Mouse (Mus musculus): Measurements from ENCODE around the gene Nek11. TPM values are rescaled to one million over a fixed set of nuclear protein-coding genes. Genes with fewer than 3 reads are reported as not detected.

The Nek11 gene
- polyA plus RNA-seq (2012; rRNA removed), result 0.51 and 0.76 TPM in 2 replicates

DNA sequence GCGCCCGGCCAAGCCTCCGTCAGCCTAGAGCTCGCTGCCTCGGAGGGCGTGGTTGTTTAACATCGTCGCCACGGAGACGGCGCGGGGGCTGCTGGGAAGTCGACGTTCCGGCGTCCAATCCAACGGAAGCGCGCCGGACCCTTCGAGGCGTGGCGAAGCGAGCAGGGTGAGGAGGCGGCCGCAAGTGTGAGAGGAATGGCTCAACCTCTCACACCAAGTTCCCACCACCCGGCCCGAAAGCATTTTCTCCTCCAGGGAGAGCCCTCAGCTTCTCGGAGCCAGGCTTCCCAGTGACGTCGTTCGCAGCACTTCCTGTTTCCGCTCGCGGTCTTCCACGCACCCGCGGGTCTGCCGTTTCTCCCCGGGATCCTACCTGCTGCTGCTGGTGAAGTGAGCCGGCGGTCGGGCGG lies at the start of gene Nek11, which contains the start of gene Aste1:
Gene Nek11 (minus strand): TSS at position 307 of the 410 bp plus-strand sequence.
Gene Aste1 (plus strand): TSS at position 175 of the 410 bp plus-strand sequence.
- peak within 1 kb of the TSS; percentile 69 for H3K4me3 ChIP-seq (replicated peaks; ENCODE audit: insufficient read depth, low read depth, low read length)
- under 1% methylated on average over 44 of the region's 44 CpGs for WGBS
- no peaks in the 10 kb centered on the region for H3K27me3 ChIP-seq (ENCODE audit: control insufficient read depth, insufficient read depth, low read length)
- DNase-seq, result peak; percentile 90 to 92
- TF ChIP-seq POLR2A (IDR thresholded peaks at IDR 0.05; ENCODE audit: borderline replicate concordance, insufficient read depth, low read length) (peak; percentile 37; the same call in 1 of the 2 replicates), CTCF (IDR thresholded peaks at IDR 0.05; ENCODE audit: borderline replicate concordance, insufficient read depth, low read depth, low read length) (no peak)
- H3K27ac ChIP-seq (ENCODE audit: insufficient read depth, low read length), result peak within 1 kb of the TSS; percentile 22; the same call in 1 of the 2 replicates
- H3K4me1 ChIP-seq (ENCODE audit: control insufficient read depth, insufficient read depth, low read length), result no peaks in the 10 kb centered on the region

DNA sequence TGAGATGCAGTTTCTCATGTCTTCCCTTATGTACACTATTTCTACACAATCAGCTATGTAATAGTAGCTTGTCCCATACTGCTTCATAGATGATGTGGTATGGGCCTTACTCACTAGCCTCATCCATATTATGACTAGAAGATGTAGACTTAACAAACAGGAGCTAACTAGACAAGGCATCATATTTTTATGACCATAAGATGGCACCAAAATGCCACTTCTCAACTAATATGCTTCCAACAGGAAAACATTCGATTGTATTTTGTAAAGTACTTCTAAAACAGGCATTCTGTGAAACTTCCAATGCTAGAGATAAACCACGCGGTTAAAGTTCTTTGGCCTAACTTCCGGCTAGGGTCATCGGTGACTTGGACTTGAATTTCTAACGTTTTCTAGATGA lies 13.2 kb upstream of the Nek11 start:
- WGBS, result 94% methylated on average over 6 of the region's 6 CpGs
- Histone ChIP-seq H3K4me1 (ENCODE audit: control insufficient read depth, insufficient read depth, low read length) (no peaks in the 10 kb centered on the region), H3K27me3 (ENCODE audit: control insufficient read depth, insufficient read depth, low read length) (no peaks in the 10 kb centered on the region), H3K27ac (ENCODE audit: insufficient read depth, low read length) (no peak overlapping the region), H3K4me3 (replicated peaks; ENCODE audit: insufficient read depth, low read depth, low read length) (no peak overlapping the region)
- no peak for DNase-seq
- no peak for TF ChIP-seq CTCF (IDR thresholded peaks at IDR 0.05; ENCODE audit: borderline replicate concordance, insufficient read depth, low read depth, low read length)
- no peak for TF ChIP-seq POLR2A (IDR thresholded peaks at IDR 0.05; ENCODE audit: borderline replicate concordance, insufficient read depth, low read length)

DNA sequence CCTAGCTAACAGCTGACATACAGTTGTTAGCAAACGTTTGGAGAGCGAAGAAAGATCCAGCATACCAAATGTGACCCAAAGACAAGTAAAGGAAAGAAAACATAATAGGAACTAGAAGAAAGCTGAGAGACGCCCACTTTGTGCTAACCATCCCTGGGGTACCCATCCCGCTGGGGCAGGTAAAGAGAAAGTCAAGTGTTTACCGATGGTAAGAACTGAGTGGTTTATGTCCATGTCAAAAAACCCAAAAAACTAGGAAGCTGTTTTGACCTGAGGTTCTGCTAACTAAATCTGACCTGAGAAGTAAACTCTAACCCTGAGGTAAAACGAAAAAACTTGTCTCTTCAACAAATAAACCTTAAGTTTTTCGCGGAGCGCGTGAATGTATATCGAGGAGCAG lies 604 bp downstream of the Nek11 start:
- peak overlapping the region; percentile 69 for H3K4me3 ChIP-seq (replicated peaks; ENCODE audit: insufficient read depth, low read depth, low read length)
- no peaks in the 10 kb centered on the region for H3K4me1 ChIP-seq (ENCODE audit: control insufficient read depth, insufficient read depth, low read length)
- TF ChIP-seq POLR2A (IDR thresholded peaks at IDR 0.05; ENCODE audit: borderline replicate concordance, insufficient read depth, low read length) (no peak), CTCF (IDR thresholded peaks at IDR 0.05; ENCODE audit: borderline replicate concordance, insufficient read depth, low read depth, low read length) (no peak)
- H3K27me3 ChIP-seq (ENCODE audit: control insufficient read depth, insufficient read depth, low read length), result no peaks in the 10 kb centered on the region
- no peak overlapping the region for H3K27ac ChIP-seq (ENCODE audit: insufficient read depth, low read length)
- 13% methylated on average over 11 of the region's 11 CpGs for WGBS
- no peak for DNase-seq

DNA sequence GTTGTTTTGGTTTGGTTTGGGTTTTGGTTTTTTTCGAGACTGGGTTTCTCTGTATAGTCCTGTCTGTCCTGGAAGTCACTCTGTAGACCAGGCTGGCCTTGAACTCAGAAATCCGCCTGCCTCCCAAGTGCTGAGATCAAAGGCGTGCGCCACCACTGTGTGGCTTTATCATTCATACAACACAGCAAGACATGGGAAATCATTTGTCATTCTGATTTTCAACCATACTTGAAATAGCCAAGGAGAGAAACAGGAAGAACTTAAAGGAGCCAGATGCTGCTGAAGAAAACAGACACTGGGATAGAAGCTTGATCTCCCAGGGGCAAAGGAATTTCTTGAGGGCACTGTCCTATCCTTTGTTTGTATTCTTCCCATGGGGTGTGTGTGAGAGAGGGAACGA lies 4.7 kb downstream of the Nek11 start:
- Histone ChIP-seq H3K4me3 (replicated peaks; ENCODE audit: insufficient read depth, low read depth, low read length) (no peak overlapping the region), H3K27ac (ENCODE audit: insufficient read depth, low read length) (no peak overlapping the region), H3K4me1 (ENCODE audit: control insufficient read depth, insufficient read depth, low read length) (no peaks in the 10 kb centered on the region), H3K27me3 (ENCODE audit: control insufficient read depth, insufficient read depth, low read length) (no peaks in the 10 kb centered on the region)
- DNase-seq, result no peak
- TF ChIP-seq POLR2A (IDR thresholded peaks at IDR 0.05; ENCODE audit: borderline replicate concordance, insufficient read depth, low read length) (no peak), CTCF (IDR thresholded peaks at IDR 0.05; ENCODE audit: borderline replicate concordance, insufficient read depth, low read depth, low read length) (no peak)
- 43% methylated on average over 5 of the region's 5 CpGs for WGBS

DNA sequence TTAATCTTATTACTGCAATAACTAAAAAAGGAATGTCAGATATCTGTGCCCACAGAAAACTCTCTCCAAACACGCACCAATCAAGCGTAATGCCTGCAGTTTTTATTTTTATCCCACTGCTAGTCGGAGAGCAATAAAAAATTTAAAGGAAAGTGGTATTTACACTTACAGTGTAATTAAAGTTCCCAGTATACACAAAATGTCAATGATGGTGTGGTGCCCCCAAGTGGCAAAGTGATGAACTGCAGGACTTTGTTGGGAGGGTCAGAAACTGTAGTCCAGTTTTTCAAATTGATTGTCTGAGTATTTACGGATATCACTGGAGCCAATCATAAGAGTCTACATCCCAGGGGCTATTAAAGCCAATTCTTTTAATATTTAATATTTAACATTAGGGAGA lies 6.0 kb downstream of the Nek11 start:
- no peaks in the 10 kb centered on the region for H3K4me1 ChIP-seq (ENCODE audit: control insufficient read depth, insufficient read depth, low read length)
- H3K27me3 ChIP-seq (ENCODE audit: control insufficient read depth, insufficient read depth, low read length), result no peaks in the 10 kb centered on the region
- TF ChIP-seq POLR2A (IDR thresholded peaks at IDR 0.05; ENCODE audit: borderline replicate concordance, insufficient read depth, low read length) (no peak), CTCF (IDR thresholded peaks at IDR 0.05; ENCODE audit: borderline replicate concordance, insufficient read depth, low read depth, low read length) (peak; percentile 65; the same call in 1 of the 2 replicates)
- H3K27ac ChIP-seq (ENCODE audit: insufficient read depth, low read length), result no peak overlapping the region
- DNase-seq, result peak; percentile 40 to 67
- no peak overlapping the region for H3K4me3 ChIP-seq (replicated peaks; ENCODE audit: insufficient read depth, low read depth, low read length)
- WGBS, result 5% methylated on average over 4 of the region's 4 CpGs

DNA sequence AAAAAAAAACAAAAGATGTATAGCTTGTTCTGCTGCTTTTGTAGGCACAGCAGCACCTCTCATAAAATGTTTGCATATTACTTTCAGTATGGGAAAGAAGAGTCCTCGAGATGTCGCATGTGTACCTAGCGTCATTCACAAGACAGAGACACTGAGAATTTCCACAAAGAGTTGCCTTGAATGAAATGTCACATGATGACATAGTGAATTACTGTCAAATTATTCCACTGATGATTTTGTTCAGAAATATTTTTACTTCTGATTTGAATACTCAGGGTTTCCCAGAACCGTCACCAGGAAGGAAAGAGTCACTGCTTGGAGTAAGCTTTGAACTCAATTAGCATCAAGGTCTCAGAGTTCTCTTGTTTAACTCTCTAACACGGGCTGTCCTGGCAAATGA lies 7.9 kb downstream of the Nek11 start:
- no peak for TF ChIP-seq CTCF (IDR thresholded peaks at IDR 0.05; ENCODE audit: borderline replicate concordance, insufficient read depth, low read depth, low read length)
- no peak for TF ChIP-seq POLR2A (IDR thresholded peaks at IDR 0.05; ENCODE audit: borderline replicate concordance, insufficient read depth, low read length)
- Histone ChIP-seq H3K27ac (ENCODE audit: insufficient read depth, low read length) (no peak overlapping the region), H3K27me3 (ENCODE audit: control insufficient read depth, insufficient read depth, low read length) (no peaks in the 10 kb centered on the region), H3K4me3 (replicated peaks; ENCODE audit: insufficient read depth, low read depth, low read length) (no peak overlapping the region), H3K4me1 (ENCODE audit: control insufficient read depth, insufficient read depth, low read length) (no peaks in the 10 kb centered on the region)
- 81% methylated on average over 5 of the region's 5 CpGs for WGBS
- no peak for DNase-seq

DNA sequence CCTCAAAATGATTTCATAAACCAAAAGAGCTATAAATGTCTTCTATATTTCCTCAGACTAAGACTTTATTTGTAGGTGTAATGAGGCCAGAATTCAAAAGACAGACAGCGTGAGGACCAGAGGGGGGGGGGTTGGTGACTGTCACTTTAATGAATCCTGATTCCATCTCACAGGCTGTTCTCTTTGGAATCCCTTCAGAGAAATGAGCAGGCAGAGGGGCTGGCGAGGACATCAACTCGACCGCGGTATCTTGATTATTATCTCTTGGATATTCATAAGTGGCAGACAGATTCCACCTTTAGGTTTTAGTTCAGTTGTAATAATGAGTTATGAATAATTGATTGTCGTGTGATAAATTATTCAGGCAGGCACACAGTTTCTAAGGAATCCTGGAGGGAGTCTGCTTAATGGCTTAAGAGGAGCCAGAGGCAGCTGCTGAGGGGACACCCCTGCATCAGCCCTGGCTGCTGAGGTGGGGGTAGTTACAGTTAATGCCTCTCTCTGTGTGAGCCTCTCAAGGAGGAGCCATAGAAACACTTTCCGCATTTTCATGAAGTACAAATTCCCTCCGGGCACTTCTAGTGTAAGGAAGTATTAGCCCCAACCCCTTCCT lies 15.7 kb downstream of the Nek11 start:
- no peak for DNase-seq
- TF ChIP-seq CTCF (IDR thresholded peaks at IDR 0.05; ENCODE audit: borderline replicate concordance, insufficient read depth, low read depth, low read length), result no peak
- TF ChIP-seq POLR2A (IDR thresholded peaks at IDR 0.05; ENCODE audit: borderline replicate concordance, insufficient read depth, low read length), result no peak
- H3K4me1 ChIP-seq (ENCODE audit: control insufficient read depth, insufficient read depth, low read length), result no peaks in the 10 kb centered on the region
- H3K4me3 ChIP-seq (replicated peaks; ENCODE audit: insufficient read depth, low read depth, low read length), result no peak overlapping the region
- no peak overlapping the region for H3K27ac ChIP-seq (ENCODE audit: insufficient read depth, low read length)
- no peaks in the 10 kb centered on the region for H3K27me3 ChIP-seq (ENCODE audit: control insufficient read depth, insufficient read depth, low read length)
- WGBS, result 23% methylated on average over 8 of the region's 8 CpGs

DNA sequence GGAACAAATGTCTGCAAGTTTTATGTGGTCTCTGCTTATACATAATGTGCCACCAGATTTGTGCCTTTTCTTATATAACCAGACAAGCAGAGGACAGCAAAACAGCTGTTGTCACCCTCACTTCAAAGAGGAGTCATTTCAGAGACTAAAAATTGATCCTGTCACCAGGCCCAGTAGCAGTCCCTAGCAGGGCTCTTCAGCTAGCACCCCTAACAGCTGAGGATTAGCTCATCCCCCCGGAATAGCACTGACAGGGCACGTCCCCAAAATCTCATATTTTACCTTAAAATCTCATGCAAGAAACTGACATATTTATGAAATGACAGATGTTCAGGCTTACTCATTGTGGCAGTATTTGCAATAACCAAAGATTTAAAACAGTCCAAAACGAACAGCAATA lies 17.7 kb downstream of the Nek11 start:
- WGBS, result 74% methylated on average over 3 of the region's 3 CpGs
- Histone ChIP-seq H3K4me3 (replicated peaks; ENCODE audit: insufficient read depth, low read depth, low read length) (no peak overlapping the region), H3K4me1 (ENCODE audit: control insufficient read depth, insufficient read depth, low read length) (no peaks in the 10 kb centered on the region), H3K27me3 (ENCODE audit: control insufficient read depth, insufficient read depth, low read length) (no peaks in the 10 kb centered on the region), H3K27ac (ENCODE audit: insufficient read depth, low read length) (no peak overlapping the region)
- no peak for DNase-seq
- TF ChIP-seq POLR2A (IDR thresholded peaks at IDR 0.05; ENCODE audit: borderline replicate concordance, insufficient read depth, low read length), result no peak
- no peak for TF ChIP-seq CTCF (IDR thresholded peaks at IDR 0.05; ENCODE audit: borderline replicate concordance, insufficient read depth, low read depth, low read length)

All from cerebellum, adult 2 months (tissue).